Mouse (Mus musculus) liver, embryonic 14.5 days (tissue): Measurements from ENCODE around the gene Ctsf. TPM values are rescaled to one million over a fixed set of nuclear protein-coding genes. Genes with fewer than 3 reads are reported as not detected.

Source experiments
- ATAC-seq: fragments of 200-750 bp; cut with Nextera tagmentation; 2 replicates; pipeline ENCODE4 v1.8.0; 2017; ENCODE audit warnings: moderate number of reproducible peaks, mild to moderate bottlenecking, moderate library complexity; ENCODE audit not compliant: insufficient read depth
- DNase-seq, 3 experiments: peaks; one replicate each; pipeline ENCODE4 v3.0.0-alpha.2; 2012 to 2013; ENCODE audit warnings: low read depth in 3 of 3, low spot score in 3 of 3
- H3K27ac ChIP-seq: fragments of 300-500 bp; sonication (generic); 2 replicates; pipeline ENCODE4 v1.5.1; 2014; ENCODE audit warnings: moderate library complexity, mild to moderate bottlenecking, control low read depth, inconsistent platforms
- H3K27me3 ChIP-seq: fragments of 300-500 bp; sonication (generic); 2 replicates; pipeline ENCODE4 v1.6.1; 2014; ENCODE audit warnings: mild to moderate bottlenecking, low read length, moderate library complexity; ENCODE audit not compliant: control insufficient read depth, insufficient read depth
- H3K36me3 ChIP-seq: fragments of 300-500 bp; sonication (generic); replicated peaks from 2 replicates; pipeline ENCODE4 v1.6.1; 2014; ENCODE audit warnings: low read depth; ENCODE audit not compliant: control insufficient read depth, insufficient read depth
- H3K4me1 ChIP-seq, 2 experiments: fragments of 200-500 bp in 1 of 2; fragments of 300-500 bp in 1 of 2; sonication (generic) in 1 of 2; replicated peaks; 2 replicates each; pipeline ENCODE4 v1.6.1; 2012 to 2014; ENCODE audit warnings: antibody characterized with exemption in 1 of 2, inconsistent platforms in 1 of 2, low read length in 1 of 2; ENCODE audit not compliant: control insufficient read depth in 2 of 2, insufficient read depth in 2 of 2
- H3K4me2 ChIP-seq: fragments of 300-500 bp; sonication (generic); 2 replicates; pipeline ENCODE4 v1.6.1; 2014; ENCODE audit warnings: low read depth, mild to moderate bottlenecking, control low read depth, moderate library complexity
- H3K4me3 ChIP-seq, 2 experiments: fragments of 200-500 bp in 1 of 2; fragments of 300-500 bp in 1 of 2; sonication (generic) in 1 of 2; 2 replicates each; pipeline ENCODE4 v1.5.1; 2012 to 2014; ENCODE audit warnings: low read depth in 2 of 2, low read length in 2 of 2, mild to moderate bottlenecking in 2 of 2, control low read depth in 1 of 2, inconsistent platforms in 1 of 2, moderate library complexity in 1 of 2; ENCODE audit not compliant: insufficient read depth in 1 of 2
- H3K9ac ChIP-seq: fragments of 300-500 bp; sonication (generic); replicated peaks from 2 replicates; pipeline ENCODE4 v1.6.1; 2014; ENCODE audit warnings: mild to moderate bottlenecking, control low read depth, moderate library complexity
- H3K9me3 ChIP-seq: fragments of 300-500 bp; sonication (generic); 2 replicates; pipeline ENCODE4 v1.6.1; 2016; ENCODE audit warnings: low read length, mixed read lengths; ENCODE audit not compliant: control insufficient read depth
- CTCF ChIP-seq: IDR thresholded peaks from 2 replicates; pipeline ENCODE4 v1.5.1; 2016; ENCODE audit warnings: antibody characterized with exemption, low read depth, control low read depth
- EP300 ChIP-seq: IDR thresholded peaks from 2 replicates; pipeline ENCODE4 v1.6.1; 2016; ENCODE audit warnings: antibody characterized with exemption, low read depth
- WGBS: fragments of 180-500 bp; shearing (Covaris S2); extraction: QIAGEN DNeasy Blood & Tissue Kit; methylation state at CpG from one replicate; pipeline ENCODE4 v1.1.7; 2014; ENCODE audit not compliant: insufficient replicate concordance; 5-methylcytosine and 5-hydroxymethylcytosine counted together
- polyA plus RNA-seq, 2 experiments: library from polyadenylated mRNA; depleted of rRNA in 1 of 2; stranded (reverse) in 1 of 2; unstranded in 1 of 2; fragments of >200 nt; fragmentation: Nextera tagmentation in 1 of 2; extraction: Ambion mirVana in 1 of 2; gene quantifications; 2 replicates each; pipeline versions ENCODE4 v1.2.1 to v1.2.3; 2012 to 2014

Gene Ctsf
- polyA plus RNA-seq, 2 experiments: 20.8 to 32.8 TPM

DNA sequence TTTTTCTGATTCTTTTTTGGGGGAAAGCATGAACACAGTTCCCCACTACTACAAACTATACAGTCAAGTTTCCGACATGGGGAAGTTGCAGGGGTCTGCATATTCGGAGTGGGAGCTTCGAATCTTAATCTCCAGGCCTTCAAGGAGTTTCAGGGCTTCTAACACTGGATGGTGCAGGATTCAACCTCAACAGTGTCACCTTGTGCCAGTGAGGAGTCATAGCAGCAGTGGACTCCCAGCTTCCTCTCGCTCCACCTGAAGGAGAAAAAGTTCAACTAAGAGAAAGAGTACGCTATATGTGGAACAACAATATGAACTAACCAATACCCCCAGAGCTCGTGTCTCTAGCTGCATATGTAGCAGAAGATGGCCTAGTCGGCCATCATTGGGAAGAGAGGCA lies 7.4 kb upstream of the Ctsf start:
- no peaks in the 10 kb centered on the region for H3K36me3 ChIP-seq
- H3K4me3 ChIP-seq: no peak overlapping the region
- H3K9ac ChIP-seq: no peak overlapping the region
- peaks cover 5% of the 10 kb centered on the region for H3K27me3 ChIP-seq
- TF ChIP-seq CTCF: peak; percentile 72
- TF ChIP-seq EP300: no peak
- ATAC-seq: no peak
- H3K9me3 ChIP-seq: no peaks in the 10 kb centered on the region
- no peak overlapping the region for H3K4me2 ChIP-seq
- H3K4me1 ChIP-seq: no peaks in the 10 kb centered on the region
- WGBS: 28% methylated on average over 7 of the region's 7 CpGs
- no peak overlapping the region for H3K27ac ChIP-seq
- no peak for DNase-seq

DNA sequence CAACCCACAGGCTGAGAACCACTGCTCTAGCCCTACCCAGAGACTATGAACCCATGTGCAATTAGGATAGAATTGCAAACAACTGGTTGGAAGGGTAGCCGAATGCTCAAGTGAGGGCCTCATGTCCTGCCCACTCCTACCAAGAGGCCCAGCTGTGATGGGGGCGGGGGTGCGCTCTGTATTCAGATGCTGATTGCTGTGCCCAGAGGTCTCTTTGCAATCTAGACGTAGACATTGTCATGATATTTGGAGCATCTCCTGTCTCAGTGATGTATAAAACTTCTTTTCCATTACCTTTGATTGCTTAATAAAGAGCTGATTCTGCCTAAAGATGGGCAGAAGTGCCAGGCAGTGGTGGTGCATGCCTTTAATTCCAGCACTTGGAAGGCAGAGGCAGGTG lies 5.1 kb upstream of the Ctsf start:
- Histone ChIP-seq H3K4me1 (peaks cover 0 to 4% of the 10 kb centered on the region in 2 experiments; a peak in 2 of 4 replicates), H3K27ac (no peak overlapping the region), H3K9me3 (no peaks in the 10 kb centered on the region), H3K36me3 (no peaks in the 10 kb centered on the region), H3K4me3 (no peak overlapping the region), H3K27me3 (peaks cover 20% of the 10 kb centered on the region), H3K9ac (no peak overlapping the region), H3K4me2 (no peak overlapping the region)
- ATAC-seq (no peak), DNase-seq (no peak)
- TF ChIP-seq CTCF (no peak), EP300 (no peak)
- 42% methylated on average over 4 of the region's 4 CpGs for WGBS

DNA sequence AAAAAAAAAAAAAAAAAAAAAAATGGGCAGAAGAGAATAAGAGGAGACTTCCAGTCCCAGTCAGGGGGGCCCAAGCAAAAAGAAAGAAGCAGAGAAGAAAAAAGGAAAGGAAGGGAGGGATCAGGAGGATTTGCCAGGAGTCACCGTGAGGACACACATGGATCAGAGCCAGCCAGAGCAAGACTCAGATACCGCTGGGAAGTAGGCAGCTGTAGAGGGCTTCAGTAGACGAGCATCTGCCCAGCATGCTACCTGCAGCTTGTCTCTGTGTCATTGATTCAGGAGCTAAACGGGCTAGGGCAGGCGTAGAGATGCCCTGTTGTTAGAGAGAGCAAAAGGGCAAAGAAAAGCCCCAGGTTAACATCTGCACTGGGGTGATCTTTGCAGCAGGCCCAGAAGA lies 4.6 kb upstream of the Ctsf start:
- no peak for ATAC-seq
- H3K27ac ChIP-seq: no peak overlapping the region
- WGBS: 47% methylated on average over 5 of the region's 5 CpGs

DNA sequence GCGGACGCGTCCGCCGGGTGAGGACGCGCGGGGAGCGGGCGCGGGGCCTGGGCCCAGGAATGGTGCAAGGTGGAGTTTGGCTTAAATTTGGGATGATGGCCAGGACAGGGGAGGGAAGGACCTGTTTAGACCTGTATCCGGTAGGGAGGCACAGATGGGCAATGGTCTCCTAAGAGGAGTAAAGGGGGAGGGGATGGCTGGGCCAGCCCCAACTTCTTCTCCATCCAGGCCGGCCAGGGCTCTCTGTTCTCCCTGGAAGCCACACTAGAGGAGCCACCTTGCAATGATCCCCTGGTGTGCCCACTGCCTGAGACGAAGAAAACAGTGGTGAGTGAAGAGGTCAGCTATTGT lies 515 bp downstream of the Ctsf start:
- DNase-seq (no peak), ATAC-seq (no peak)
- TF ChIP-seq CTCF (no peak), EP300 (no peak)
- Histone ChIP-seq H3K36me3 (no peaks in the 10 kb centered on the region), H3K9ac (peak overlapping the region; percentile 52), H3K4me3 (peak overlapping the region; percentile 52 to 56), H3K4me1 (peaks cover 27 to 31% of the 10 kb centered on the region in 2 experiments), H3K27ac (no peak overlapping the region), H3K9me3 (no peaks in the 10 kb centered on the region), H3K4me2 (peak overlapping the region; percentile 96), H3K27me3 (peaks cover 34% of the 10 kb centered on the region)
- 6% methylated on average over 14 of the region's 14 CpGs for WGBS

More for the DNA sequence above, 4.6 kb upstream of the Ctsf start:
- Histone ChIP-seq H3K27me3 (peaks cover 25% of the 10 kb centered on the region), H3K4me3 (no peak overlapping the region), H3K9ac (no peak overlapping the region), H3K4me2 (no peak overlapping the region), H3K4me1 (peaks cover 0 to 4% of the 10 kb centered on the region in 2 experiments; a peak in 2 of 4 replicates), H3K9me3 (no peaks in the 10 kb centered on the region), H3K36me3 (no peaks in the 10 kb centered on the region)
- TF ChIP-seq EP300: no peak
- no peak for TF ChIP-seq CTCF
- no peak for DNase-seq

DNA sequence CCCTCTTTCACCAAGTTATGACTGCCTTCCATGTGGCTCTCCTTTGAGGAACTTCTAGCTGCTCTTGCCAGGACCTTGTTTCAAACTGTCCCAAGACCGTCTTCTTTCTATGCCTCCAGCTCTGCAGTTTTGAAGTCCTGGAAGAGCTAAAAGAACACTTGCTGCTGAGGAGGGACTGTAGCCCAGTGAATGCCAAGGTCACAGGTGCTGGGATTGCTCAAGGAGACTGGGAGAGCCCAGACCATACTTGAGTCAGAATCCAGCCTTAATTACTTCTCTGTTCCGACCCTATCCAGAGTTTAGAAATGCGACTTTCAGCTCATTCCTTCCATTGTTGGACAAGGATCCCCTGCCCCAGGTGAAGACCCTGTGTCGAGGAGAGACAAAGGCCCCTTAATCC lies 1.0 kb downstream of the Ctsf start:
- Histone ChIP-seq H3K9ac (peak overlapping the region; percentile 52), H3K36me3 (no peaks in the 10 kb centered on the region), H3K27ac (no peak overlapping the region), H3K4me2 (peak overlapping the region; percentile 96), H3K4me3 (peak overlapping the region; percentile 52 to 56), H3K9me3 (no peaks in the 10 kb centered on the region), H3K27me3 (peaks cover 34% of the 10 kb centered on the region), H3K4me1 (peaks cover 27 to 31% of the 10 kb centered on the region in 2 experiments)
- DNase-seq (no peak), ATAC-seq (no peak)
- WGBS: 65% methylated on average over 4 of the region's 4 CpGs
- TF ChIP-seq EP300 (no peak), CTCF (no peak)
